Mouse (Mus musculus) cortical plate, adult 2 months (tissue): ENCODE results near the gene Csnk2a2.

Experiments used
- CTCF ChIP-seq: fragments of 200-500 bp; IDR thresholded peaks from 2 replicates; pipeline ENCODE4 v1.5.1; 2011; ENCODE audit warnings: mild to moderate bottlenecking, control low read depth, low read length; ENCODE audit not compliant: insufficient read depth; ENCODE audit errors: extremely low read depth
- POLR2A ChIP-seq: fragments of 200-500 bp; IDR thresholded peaks from 2 replicates; pipeline ENCODE4 v1.6.1; 2011; ENCODE audit warnings: mild to moderate bottlenecking, low read length, control low read depth; ENCODE audit not compliant: insufficient read depth; ENCODE audit errors: extremely low read depth

DNA sequence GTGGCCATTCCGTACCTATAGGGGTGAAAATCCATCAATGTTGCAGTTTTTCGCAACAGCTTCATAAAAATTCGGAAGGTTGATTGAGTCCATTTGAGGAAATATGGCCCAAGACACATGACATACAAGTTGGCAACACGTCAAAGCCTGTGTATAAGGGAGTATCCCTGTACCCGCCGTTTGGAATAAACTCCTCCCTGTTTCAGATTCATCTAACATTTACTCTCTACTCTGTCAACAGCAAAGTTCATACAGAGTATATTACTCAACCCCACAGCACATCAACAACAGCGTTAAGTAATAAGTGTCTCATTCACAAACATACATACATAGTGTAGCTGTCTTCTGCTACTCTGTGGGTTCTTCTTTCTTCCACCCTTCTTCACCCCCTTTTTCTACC is 65.2 kb downstream of the Csnk2a2 start:
- no peak for TF ChIP-seq POLR2A
- TF ChIP-seq CTCF = no peak
